Mouse (Mus musculus) adrenal gland, adult 2 months (tissue): ENCODE measurements around the gene Card14. TPM values are rescaled to one million over a fixed set of nuclear protein-coding genes. Genes with fewer than 3 reads are reported as not detected.
"Not testable (repeated sequence)": the region's sequence is repeated elsewhere in the genome, so short reads cannot be mapped to it uniquely, and the experiment has no call there.

Experiments used
- DNase-seq: peaks from one replicate; pipeline ENCODE4 v3.0.0; 2021
- long read RNA-seq: library from polyadenylated mRNA; stranded (forward); transcript quantifications from one replicate; pipeline ENCODE4 v2.0.0, GENCODE M21; 2021
- polyA plus RNA-seq: library from polyadenylated mRNA; depleted of rRNA; stranded (reverse); fragments of >200 nt; gene quantifications from 2 replicates; pipeline ENCODE4 v1.2.3, GENCODE M21; 2012; rRNA removed
- total RNA-seq, 2 experiments: library from RNA; stranded (reverse); gene quantifications; 2 replicates each; pipeline ENCODE4 v1.2.3; 2021

The Card14 gene
- 1 to 10 TPM in 1 of 2 experiments, not detected in 1; 1.0 TPM for total RNA-seq
- 0.55 and 1.3 TPM in 2 replicates for polyA plus RNA-seq
- long read RNA-seq, partial matches to known transcripts: 0 of 2 reads
- long read RNA-seq, other reads (novel, unspliced or antisense): 2 of 2 reads

DNA sequence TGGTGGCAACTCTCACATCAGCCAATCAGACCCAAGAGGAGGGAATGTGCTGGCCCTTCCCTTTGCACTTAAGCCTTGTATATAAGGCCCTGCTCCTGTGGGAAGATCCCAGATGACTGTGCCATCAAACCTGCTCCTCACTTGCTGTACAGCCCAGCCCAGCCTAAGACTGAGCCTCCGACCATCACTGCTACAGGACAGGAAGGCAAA is at the start of gene Card14:
Gene Card14 (plus strand): TSS at position 111 of the 210 bp plus-strand sequence.
- no peak for DNase-seq

DNA sequence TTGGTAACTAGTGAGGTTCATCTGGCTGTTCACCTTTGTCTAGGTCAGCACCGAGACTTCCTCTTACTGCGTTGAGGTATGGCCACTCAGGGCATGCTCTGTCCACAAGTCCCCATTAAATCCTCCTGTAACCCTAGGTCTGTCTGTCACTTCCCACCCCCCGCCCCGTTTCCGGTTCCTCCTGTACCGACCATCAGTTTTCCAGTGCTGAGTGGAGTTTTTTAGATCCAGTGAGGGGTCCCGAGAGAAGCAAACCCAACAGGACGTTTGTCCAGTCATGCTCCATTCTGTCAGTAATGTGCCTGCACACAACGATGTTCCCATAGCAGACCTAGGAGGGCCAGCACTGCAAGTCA is 49.4 kb upstream of the Card14 start:
- DNase-seq: no peak

DNA sequence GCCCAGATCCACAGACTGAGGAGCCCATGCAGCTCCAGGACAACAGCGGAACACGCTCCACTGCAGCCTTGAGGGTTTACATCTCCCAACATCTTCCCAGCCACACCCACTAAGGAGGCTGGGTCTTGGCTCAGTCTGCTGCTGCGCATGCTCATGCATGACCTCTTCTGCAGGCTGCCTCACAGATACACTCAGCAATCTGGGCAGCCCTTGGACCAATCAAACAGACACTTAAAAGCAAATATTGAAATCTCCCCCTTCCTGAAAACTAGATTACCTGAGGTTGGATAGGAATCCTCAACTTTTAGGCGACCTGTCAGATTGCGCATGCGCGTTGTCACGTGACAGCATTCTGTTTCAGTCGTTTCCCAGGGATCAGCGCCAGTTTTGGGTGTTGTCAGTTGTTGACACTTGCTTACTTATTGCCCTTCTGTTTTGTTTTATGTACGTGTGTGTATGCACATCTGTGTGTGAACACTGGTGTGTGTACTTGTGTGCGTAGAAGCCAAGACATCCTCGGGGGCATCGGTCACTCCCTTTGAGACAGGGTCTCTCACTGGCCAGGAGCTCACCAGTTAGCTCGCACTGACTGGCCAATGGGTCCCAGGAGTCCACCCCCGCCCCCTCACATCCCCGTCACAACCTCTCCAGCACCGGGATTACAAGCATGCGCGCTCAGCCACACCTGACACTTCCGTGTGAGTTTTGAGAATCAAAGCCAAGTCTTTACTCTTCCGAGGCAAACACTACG is 48.8 kb upstream of the Card14 start:
- peak; percentile 82 for DNase-seq

DNA sequence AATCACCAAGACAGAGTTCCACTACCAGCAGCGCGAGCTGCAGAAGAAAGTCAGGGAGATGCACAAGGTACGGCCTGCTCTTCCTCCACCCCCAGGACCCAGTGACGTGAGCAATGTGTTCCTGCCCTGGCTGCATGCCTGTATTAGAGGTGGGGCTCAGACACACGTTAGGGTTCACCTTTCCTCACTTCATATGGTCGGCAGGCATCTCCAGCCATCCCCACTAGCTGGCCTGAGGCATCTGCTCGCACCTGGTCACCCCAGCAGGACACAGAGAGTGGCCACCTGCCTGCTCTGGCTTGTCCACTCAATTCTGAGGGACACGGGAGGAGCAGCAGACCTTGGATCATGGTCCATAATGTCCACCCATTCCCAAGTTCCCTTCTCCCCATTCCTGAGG is 47.6 kb upstream of the Card14 start:
- no peak for DNase-seq

DNA sequence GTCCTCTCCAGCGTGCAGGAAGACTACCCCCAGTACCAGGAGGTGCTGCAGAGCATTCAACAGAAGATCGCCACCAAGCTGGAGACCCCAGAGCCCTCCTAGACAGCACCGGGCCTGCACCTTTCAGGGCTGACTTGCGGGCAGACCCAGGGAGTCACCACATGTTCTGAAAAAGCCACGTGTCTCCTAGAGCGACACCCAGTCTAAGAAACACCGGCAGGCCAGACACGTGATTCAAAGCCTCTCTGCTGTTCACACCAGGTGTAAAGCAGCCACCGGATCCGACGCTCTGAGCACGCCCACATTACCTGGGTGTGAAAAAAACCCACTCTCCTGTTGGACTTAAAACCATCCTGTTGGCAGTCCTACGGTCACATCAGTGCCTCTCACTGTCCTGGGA is 43.2 kb upstream of the Card14 start:
- DNase-seq: no peak

DNA sequence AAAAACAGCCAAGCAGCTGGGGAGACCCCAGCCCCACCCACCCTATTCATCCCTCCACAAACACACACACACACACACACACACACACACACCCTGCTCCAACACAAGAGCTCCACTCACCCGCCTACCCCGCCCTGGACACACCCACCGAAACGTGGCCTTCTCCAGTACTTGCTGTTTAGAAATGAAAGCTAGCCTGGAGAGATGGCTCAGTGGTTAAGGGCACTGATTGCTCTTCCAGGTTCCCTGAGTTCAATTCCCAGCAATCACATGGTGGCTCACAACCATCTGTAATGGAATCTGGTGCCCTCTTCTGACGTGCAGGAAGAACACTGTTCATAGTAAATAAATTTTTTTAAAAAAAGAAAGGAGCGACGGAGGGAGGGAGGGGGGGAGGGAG is 41.8 kb upstream of the Card14 start:
- DNase-seq: no peak

DNA sequence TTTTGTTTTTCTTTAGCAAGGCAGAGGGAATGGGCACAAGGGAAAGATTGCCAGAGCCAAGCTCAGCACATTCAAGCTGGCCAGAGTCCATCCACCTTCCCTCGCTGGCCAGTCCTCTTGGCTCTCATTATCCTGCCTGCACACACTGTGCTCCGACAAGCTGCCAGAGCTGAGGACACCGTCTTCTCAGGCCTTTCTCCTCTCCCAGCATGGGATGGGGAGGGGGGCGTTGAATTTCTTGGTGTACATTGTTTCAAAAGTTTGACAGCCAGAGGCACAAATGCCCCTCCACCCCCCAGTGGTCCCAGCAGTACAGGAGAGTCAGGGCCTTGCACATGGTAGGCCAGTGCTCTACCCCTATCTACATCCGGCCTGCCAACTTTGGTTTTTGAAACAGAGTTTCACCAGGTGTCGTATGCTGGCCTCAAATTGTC is 40.3 kb upstream of the Card14 start:
- peak; percentile 41 for DNase-seq

DNA sequence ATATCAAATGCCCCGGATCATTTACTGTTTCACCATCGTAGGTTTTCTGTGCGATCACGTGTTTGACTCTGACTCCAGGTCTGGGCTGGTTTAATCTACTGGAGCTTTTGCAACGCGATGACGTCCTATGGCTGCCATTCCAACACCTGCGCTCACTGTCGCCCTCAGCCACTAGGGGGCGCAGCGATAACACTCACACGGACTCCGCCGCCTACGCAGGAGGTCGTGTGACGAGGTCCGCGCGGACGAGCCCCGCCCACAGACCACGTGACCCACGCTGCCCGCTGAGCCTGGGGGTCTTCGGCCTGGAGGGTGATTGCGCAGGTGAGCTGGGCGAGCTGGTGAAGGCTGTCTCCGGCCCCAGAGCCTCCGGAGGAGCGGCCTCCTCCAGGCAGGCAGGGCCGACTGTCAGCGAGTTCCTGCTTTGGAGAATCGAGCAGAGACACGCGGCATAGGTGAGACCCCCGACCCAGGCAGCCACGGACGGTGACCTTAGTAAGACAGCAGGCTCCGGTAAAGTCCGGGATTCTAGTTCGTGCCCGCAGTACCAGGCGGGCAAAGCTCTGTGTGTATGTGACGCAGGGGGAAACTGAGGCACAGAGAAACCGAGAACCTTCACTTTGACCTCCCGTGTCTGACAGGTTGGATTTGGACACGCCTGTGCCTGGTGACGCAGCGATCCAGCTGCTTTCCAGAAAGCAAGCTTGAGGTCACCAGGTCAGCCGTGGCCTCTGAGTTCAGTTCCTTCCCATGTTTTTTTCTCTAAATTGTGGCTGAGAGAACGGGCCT is 39.6 kb upstream of the Card14 start, which contains the start of gene Gaa:
Gene Gaa (plus strand): TSS at position 120 of the 789 bp plus-strand sequence.
- DNase-seq: peak; percentile 95

DNA sequence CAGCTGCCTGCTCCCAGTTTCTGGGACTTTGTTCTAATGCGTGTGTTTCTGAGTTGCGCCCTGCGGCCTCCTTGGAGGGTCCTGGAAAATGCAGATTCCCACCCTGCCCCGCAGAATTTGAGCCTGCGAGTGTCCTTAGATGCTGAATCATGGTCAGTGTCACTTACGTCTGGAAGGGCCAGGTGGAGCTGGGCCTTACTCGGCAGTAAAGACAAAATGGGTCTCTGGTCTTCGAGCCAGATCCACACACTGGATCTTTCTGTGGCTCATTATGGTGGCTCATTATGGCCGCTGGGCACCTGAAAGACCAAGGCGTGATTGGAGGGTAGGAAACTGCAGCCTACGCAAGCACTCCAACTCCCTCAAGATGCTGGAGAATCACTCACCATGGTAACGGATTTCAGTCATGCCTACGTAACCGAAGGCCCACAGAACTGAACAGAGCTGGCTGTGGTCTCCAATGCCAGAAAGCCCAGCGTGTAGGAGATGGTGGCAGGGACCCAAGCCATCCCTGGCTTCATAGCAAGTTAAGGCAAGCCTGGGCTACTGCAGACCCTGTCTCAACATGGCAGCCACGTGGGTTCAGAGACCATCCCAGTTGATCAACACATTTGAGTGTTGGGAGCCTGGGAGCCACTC is 38.9 kb upstream of the Card14 start:
- DNase-seq: no peak

DNA sequence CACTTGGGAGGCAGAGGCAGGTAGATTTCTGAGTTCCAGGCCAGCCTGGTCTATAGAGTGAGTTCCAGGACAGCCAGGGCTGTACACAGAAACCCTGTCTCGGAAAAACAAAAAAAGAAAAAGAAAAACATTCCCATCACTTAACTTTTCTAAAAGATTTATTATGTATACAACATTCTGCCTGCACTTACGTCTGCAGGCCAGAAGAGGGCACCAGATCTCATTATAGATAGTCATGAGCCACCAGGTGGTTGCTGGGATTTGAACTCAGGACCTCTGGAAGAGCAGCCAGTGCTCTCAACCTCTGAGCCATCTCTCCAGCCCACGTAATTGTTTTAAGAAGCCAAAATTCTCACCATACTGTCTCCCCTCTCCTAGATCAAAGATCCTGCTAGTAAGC is 35.1 kb upstream of the Card14 start:
- DNase-seq: not testable (repeated sequence)

DNA sequence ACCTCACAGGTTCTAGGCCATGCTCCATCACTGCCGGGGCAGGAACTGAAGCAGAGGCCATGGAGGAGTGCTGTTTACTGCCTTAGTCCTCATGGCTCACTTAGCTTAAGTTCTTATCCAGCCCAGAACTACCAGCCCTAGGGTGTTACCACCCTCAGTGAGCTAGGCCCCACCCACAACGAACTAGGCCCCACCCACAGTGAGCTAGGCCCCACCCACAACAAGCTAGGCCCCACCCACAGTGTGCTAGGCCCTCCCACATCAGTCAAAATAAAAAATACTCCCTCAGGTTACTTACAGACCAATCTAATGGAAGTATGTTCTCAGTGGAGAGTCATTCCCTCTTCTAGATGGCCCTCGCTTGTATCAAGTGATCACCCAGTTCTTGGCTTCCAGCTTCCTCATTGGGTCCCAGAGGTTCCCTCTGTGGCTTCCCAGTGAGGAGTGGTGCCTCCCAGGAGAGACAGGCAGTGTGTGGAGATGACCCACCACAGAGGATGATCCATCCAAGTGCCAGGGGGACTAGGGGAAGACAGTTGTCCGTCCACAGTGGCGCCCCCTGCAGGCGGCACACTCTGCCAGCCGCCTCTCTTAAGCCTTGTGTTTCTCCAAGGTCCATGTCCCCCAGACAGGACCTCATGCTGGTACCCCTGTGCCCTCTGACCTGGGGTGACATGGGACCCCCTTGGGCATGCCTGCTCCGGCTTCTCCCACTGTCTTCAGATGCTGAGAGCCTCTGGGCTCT is 34.2 kb upstream of the Card14 start:
- DNase-seq: no peak

DNA sequence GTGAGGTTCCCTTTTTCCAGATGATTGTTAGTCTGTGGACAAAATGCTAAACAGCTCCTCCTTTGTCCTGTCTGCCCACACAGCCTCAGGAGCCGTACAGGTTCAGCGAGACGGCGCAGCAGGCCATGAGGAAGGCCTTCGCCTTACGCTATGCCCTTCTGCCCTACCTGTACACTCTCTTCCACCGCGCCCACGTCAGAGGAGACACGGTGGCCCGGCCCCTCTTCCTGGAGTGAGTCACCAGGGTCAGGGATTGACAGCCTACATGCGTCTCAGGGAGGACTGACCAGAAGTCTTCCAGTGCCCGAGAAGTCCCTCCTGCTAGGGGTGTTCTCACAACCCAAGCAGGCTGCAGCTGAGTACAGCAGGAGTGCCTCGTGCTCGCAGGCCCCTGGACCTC is 26.5 kb upstream of the Card14 start:
- DNase-seq: no peak

DNA sequence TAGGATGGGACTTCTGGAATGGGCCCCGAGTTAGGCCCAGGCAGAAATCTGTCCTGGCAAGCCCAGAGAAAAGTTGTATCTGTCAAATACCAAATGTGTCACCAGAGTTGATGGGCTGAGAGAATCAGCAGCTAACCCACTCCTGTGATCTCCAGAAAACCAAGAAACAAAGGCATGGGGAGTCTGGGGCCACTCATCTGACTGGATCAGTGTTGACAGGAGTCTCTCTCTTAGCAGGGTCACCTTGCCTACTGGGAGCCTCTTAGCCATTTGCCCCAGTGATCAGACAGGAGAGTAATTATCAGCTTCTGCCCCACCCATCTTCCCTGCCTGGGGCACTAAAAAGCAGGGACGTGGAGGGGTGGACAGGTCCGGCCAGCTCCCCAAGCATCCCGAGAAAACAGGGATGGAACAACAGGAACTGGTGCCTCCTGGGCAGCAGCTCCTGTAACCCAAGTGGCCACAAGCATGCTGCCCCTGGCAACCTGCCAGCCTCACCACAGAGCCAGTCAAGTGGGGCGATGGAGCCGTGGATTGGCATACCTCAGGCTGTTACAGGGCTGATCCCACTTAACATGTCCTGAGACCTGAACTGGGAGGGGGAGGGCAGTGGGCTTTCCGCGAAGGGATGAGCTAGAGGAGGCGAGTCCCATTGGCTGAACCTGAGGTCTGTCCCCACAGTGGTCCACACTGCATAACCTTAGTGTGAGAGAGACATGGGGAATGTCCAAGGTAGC is 21.6 kb upstream of the Card14 start:
- no peak for DNase-seq

DNA sequence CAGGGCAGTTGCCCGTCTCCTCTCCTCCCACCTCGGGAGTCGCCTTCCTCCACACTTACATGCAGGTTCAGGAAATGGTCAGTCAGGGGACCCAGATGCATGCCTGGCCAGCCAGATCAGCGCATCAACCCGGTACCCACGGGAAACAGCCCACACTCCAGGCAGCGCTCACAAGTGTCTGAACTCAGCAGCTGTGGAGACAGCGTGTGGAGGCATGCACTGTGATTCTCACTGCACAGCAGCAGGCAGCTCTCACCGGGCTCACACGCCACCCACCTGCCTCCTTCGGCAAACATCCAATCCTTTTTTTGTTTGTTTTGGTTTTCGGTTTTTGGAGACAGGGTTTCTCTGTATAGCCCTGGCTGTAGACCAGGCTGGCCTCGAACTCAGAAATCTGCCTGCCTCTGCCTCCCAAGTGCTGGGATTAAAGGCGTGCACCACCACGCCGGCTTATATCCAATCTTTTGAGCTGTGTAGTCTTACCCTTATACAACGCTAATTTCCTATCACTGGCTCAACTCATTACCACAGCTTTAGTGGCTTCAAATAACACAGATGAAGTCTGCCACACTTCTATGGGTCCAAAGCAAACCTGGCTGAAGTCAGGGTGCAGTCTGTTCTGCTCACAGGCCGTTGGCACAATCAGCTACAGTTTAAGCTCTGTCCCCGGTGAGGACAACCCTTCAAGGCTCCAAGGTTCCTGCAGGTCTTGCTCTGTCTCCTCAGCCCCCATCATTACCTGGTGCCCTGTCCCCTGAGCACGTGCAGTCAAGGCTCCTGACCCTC is 20.2 kb upstream of the Card14 start:
- DNase-seq: no peak

DNA sequence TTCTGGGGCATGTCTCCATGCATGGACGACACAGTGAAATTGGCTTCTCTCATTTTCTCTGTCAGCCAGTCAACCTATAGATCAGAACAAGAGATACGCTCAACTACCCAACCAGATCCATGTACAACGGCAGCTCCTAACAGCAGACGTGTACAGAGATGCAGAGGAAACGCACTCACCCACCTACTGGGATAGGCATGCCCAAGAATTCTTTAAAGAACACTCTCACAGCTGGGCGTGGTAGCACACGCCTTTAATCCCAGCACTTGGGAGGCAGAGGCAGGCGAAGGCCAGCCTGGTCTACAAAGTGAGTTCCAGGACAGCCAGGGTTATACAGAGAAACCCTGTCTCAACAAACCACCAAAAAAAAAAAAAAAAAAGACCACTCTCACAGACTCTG is 14.7 kb upstream of the Card14 start:
- not testable (repeated sequence) for DNase-seq

DNA sequence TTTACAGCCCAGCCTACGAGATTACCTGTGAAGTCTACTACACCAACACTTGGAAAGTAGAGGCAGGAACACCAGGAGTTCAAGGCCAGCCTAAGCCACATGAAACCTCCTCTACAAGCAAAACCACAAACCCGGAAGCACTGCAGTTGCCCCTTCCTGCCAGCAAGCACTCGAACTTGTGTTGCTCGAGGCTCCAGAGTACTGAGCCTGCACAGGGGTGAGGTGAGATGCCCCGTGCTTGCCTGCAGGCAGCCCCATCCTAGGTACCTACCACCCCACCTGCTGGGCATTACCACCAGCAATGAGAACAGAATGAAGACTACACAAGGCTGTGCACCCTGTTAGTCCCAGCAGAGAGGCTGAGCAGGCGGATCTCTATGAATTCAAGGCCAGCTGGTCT is 9.6 kb upstream of the Card14 start:
- DNase-seq: no peak

DNA sequence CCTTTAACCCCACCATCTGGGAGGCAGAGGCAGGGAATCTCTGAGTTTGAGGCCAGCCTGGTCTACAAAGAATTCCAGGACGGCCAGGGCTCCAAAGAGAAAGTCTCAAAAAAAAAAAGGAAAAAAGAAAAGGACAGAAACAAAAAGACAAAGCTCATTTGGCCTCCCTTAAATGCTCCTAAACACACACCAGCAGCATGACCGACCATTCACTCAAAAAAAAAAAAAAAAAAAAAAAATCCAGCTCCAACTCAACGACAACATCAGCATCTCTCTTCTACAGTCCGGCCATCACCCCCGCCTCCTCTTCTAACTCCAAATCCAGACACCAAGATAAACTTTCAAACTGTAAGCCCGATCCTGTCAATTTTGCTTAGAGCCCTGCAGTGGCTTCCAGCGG is 8.7 kb upstream of the Card14 start:
- no peak for DNase-seq

DNA sequence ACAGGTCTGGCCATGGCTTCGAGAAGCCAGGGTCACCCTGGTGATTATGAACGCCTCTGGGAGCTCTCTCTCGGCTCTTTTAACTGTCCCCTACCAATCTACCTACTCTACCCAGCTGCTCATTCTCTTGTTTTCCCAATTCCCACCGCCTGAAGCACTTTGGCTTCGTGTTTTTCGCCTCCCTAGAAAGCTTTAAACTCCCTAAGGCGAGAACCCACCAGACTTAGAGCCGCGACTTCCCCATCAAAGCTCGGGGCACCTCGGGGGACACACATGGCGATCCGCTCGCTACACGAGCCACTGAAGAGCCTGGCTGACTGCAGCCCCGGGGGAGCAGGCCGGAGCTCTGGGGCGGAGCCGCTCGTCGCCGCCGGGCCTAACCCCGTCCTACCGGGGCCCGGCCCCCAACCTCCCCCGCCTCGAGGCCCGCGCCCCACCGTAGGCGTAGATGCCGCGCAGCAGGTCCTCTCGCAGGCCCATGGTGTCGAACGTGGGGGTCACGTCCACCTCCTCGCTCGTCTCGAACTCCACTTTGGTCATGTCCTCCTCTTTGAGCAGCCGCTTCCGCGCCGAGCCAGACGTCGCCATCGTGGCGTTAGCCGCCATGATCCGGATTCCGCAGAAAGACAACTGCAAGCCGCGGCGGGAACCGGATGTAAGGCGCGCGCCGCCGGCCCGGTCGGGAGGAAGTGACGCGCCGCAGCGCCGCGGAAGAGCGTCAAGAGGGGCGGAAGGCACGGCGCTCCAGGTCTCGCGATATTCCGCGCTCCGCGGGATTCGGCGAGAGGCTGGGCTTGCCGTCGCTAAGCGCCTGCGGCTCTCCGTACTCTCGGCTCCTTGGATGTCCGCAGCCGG is 8.0 kb upstream of the Card14 start, which contains the start of gene Eif4a3:
Gene Eif4a3 (minus strand): TSS at position 699 of the 855 bp plus-strand sequence.
- peak; percentile 96 for DNase-seq

DNA sequence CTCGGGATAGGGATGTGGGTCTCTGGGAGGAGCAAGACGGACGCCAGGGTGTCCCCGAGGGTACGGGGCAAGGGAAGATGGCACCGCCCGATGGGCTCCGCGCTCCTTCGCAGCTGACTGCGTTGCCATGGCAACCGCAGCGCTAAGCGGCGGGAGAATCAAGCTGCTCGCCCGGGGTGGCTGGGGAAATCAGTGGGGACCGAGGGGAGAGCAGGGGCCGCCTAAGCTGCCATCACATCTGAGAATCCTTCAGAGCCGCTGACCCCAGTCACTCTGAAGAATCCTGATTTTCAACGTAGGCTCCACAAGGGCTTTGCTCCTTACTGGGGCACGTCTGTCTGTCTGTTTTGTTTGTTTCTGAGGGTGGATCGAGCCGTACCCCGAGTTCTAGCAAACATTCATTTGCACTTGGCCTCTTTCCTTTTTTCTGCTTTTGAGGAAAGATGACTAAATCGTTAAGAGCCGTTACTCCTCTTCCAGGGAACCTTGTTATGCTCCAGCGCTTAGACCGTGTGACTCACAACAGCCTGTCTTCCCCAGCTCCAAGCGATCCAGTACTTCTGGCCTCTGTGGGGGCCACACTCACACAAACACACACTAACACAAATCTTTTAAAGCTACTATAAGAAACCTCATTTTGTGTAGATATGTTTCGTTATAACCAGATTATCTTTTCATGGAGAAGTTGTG is 7.2 kb upstream of the Card14 start:
- no peak for DNase-seq
